Mouse (Mus musculus) CH12.LX (cell line): ENCODE measurements around the gene Sephs1. TPM values are rescaled to one million over a fixed set of nuclear protein-coding genes. Genes with fewer than 3 reads are reported as not detected.

Experiments used
- DNase-seq: peaks from one replicate; pipeline ENCODE4 v3.0.0-alpha.2; 2013; ENCODE audit errors: extremely low read depth
- H3K27ac ChIP-seq: 2 replicates; pipeline ENCODE4 v1.5.1; 2012; ENCODE audit warnings: low read depth, mild to moderate bottlenecking, control low read depth, moderate library complexity; ENCODE audit not compliant: insufficient read depth
- H3K27me3 ChIP-seq: replicated peaks from 2 replicates; pipeline ENCODE3; 2012; ENCODE audit warnings: inconsistent platforms
- H3K36me3 ChIP-seq, 2 experiments: replicated peaks in 1 of 2; 2 replicates each; pipeline versions ENCODE3 to v1.6.1; 2012; ENCODE audit warnings: inconsistent platforms in 1 of 2, low read length in 1 of 2, mild to moderate bottlenecking in 1 of 2, mixed read lengths in 1 of 2, moderate library complexity in 1 of 2; ENCODE audit not compliant: control insufficient read depth in 1 of 2, insufficient read depth in 1 of 2
- H3K4me1 ChIP-seq, 2 experiments: 2 replicates each; pipeline ENCODE4 v1.6.1; 2012; ENCODE audit warnings: inconsistent platforms in 1 of 2, moderate library complexity in 1 of 2; ENCODE audit not compliant: insufficient read depth in 2 of 2, control insufficient read depth in 1 of 2
- H3K4me2 ChIP-seq: 2 replicates; pipeline ENCODE4 v1.6.1; 2012; ENCODE audit warnings: low read depth, mild to moderate bottlenecking, control low read depth; ENCODE audit not compliant: poor library complexity, insufficient read depth, severe bottlenecking
- H3K4me3 ChIP-seq, 3 experiments: fragments of 150-350 bp in 1 of 3; sonication (generic) in 1 of 3; replicated peaks in 1 of 3; 2 replicates each; pipeline versions ENCODE3 to v1.5.1; 2011 to 2012; ENCODE audit warnings: low read depth in 2 of 3, low read length in 2 of 3, mild to moderate bottlenecking in 2 of 3, moderate library complexity in 2 of 3, control low read depth in 1 of 3, improper control_type of control experiment in 1 of 3, inconsistent platforms in 1 of 3, mixed read lengths in 1 of 3; ENCODE audit not compliant: poor library complexity in 1 of 3
- H3K79me2 ChIP-seq: replicated peaks from 2 replicates; pipeline ENCODE4 v1.6.1; 2012; ENCODE audit warnings: mild to moderate bottlenecking, moderate library complexity; ENCODE audit not compliant: control insufficient read depth, poor library complexity, insufficient read depth, severe bottlenecking; ENCODE audit errors: extremely low read depth
- H3K9ac ChIP-seq: 2 replicates; pipeline ENCODE4 v1.6.1; 2012; ENCODE audit warnings: low read depth, mild to moderate bottlenecking, control low read depth, moderate library complexity; ENCODE audit not compliant: insufficient read depth
- H3K9me3 ChIP-seq: replicated peaks from 2 replicates; pipeline ENCODE3; 2012; ENCODE audit warnings: low read length, inconsistent platforms, mixed read lengths
- BHLHE40 ChIP-seq: IDR thresholded peaks from 2 replicates; pipeline ENCODE4 v1.6.1; 2011; ENCODE audit warnings: mild to moderate bottlenecking, low read depth, low read length, improper control_type of control experiment
- CHD1 ChIP-seq: IDR thresholded peaks from 2 replicates; pipeline ENCODE4 v1.6.1; 2012; ENCODE audit warnings: low read depth, low read length, improper control_type of control experiment, inconsistent platforms
- CHD2 ChIP-seq: IDR thresholded peaks from 2 replicates; pipeline ENCODE4 v1.6.1; 2011; ENCODE audit warnings: low read length, improper control_type of control experiment
- CTCF ChIP-seq, 2 experiments: IDR thresholded peaks in 1 of 2; conservative IDR thresholded peaks in 1 of 2; 2 replicates each; pipeline ENCODE4 v1.5.1; 2011 to 2012; ENCODE audit warnings: low read depth in 2 of 2, low read length in 2 of 2, improper control_type of control experiment in 1 of 2, inconsistent platforms in 1 of 2, mild to moderate bottlenecking in 1 of 2, moderate library complexity in 1 of 2
- E2F4 ChIP-seq: IDR thresholded peaks from 2 replicates; pipeline ENCODE4 v1.6.1; 2011; ENCODE audit warnings: low read depth, low read length, improper control_type of control experiment; ENCODE audit not compliant: insufficient replicate concordance
- ELF1 ChIP-seq: IDR thresholded peaks from 2 replicates; pipeline ENCODE4 v1.6.1; 2014; ENCODE audit warnings: low read depth, mild to moderate bottlenecking, inconsistent platforms, low read length, improper control_type of control experiment
- EP300 ChIP-seq: IDR thresholded peaks from 2 replicates; pipeline ENCODE4 v1.6.1; 2011; ENCODE audit warnings: low read length, improper control_type of control experiment
- ETS1 ChIP-seq: conservative IDR thresholded peaks from 2 replicates; pipeline ENCODE4 v1.6.1; 2012; ENCODE audit warnings: low read depth, mild to moderate bottlenecking, inconsistent platforms, low read length, improper control_type of control experiment, moderate library complexity
- GABPA ChIP-seq: IDR thresholded peaks from 2 replicates; pipeline ENCODE4 v1.6.1; 2012; ENCODE audit warnings: low read depth, low read length, improper control_type of control experiment, inconsistent platforms; ENCODE audit not compliant: insufficient replicate concordance
- HCFC1 ChIP-seq: IDR thresholded peaks from 2 replicates; pipeline ENCODE4 v1.6.1; 2012; ENCODE audit warnings: low read depth, mild to moderate bottlenecking, inconsistent platforms, low read length, improper control_type of control experiment
- IRF4 ChIP-seq: IDR thresholded peaks from 2 replicates; pipeline ENCODE4 v1.6.1; 2014; ENCODE audit warnings: low read depth, mild to moderate bottlenecking, inconsistent platforms, low read length, improper control_type of control experiment
- JUN ChIP-seq: IDR thresholded peaks from 2 replicates; pipeline ENCODE4 v1.6.1; 2011; ENCODE audit warnings: low read depth, mild to moderate bottlenecking, low read length, improper control_type of control experiment, moderate library complexity; ENCODE audit not compliant: insufficient read depth
- JUND ChIP-seq: conservative IDR thresholded peaks from 2 replicates; pipeline ENCODE4 v1.6.1; 2011; ENCODE audit warnings: low read depth, low read length, improper control_type of control experiment
- KAT2A ChIP-seq: IDR thresholded peaks from 2 replicates; pipeline ENCODE4 v1.6.1; 2012; ENCODE audit warnings: low read length, improper control_type of control experiment, inconsistent platforms; ENCODE audit not compliant: insufficient replicate concordance
- MAFK ChIP-seq: IDR thresholded peaks from 2 replicates; pipeline ENCODE4 v1.6.1; 2011; ENCODE audit warnings: low read length, improper control_type of control experiment; ENCODE audit not compliant: insufficient replicate concordance
- MAX ChIP-seq: IDR thresholded peaks from 2 replicates; pipeline ENCODE4 v1.6.1; 2011; ENCODE audit warnings: low read length, improper control_type of control experiment
- MAZ ChIP-seq: IDR thresholded peaks from 2 replicates; pipeline ENCODE4 v1.6.1; 2012; ENCODE audit warnings: low read depth, mild to moderate bottlenecking, inconsistent platforms, low read length, improper control_type of control experiment, moderate library complexity
- MEF2A ChIP-seq: IDR thresholded peaks from 2 replicates; pipeline ENCODE4 v1.6.1; 2014; ENCODE audit warnings: low read depth, mild to moderate bottlenecking, inconsistent platforms, low read length, improper control_type of control experiment, borderline replicate concordance
- MXI1 ChIP-seq: IDR thresholded peaks from 2 replicates; pipeline ENCODE4 v1.6.1; 2011; ENCODE audit warnings: mild to moderate bottlenecking, low read depth, low read length, improper control_type of control experiment
- MYC ChIP-seq: IDR thresholded peaks from 2 replicates; pipeline ENCODE4 v1.6.1; 2011; ENCODE audit warnings: low read depth, mild to moderate bottlenecking, improper control_type of control experiment, low read length
- NELFE ChIP-seq: IDR thresholded peaks from 2 replicates; pipeline ENCODE4 v1.6.1; 2011; ENCODE audit warnings: low read depth, low read length, improper control_type of control experiment
- NRF1 ChIP-seq: IDR thresholded peaks from 2 replicates; pipeline ENCODE4 v1.6.1; 2014; ENCODE audit warnings: low read depth, mild to moderate bottlenecking, inconsistent platforms, low read length, improper control_type of control experiment, moderate library complexity
- PAX5 ChIP-seq: IDR thresholded peaks from 2 replicates; pipeline ENCODE4 v1.6.1; 2012; ENCODE audit warnings: low read length, inconsistent platforms, mixed read lengths
- POLR2A ChIP-seq: IDR thresholded peaks from 2 replicates; pipeline ENCODE4 v1.6.1; 2011; ENCODE audit warnings: low read depth, mild to moderate bottlenecking, improper control_type of control experiment, low read length
- POLR2AphosphoS2 ChIP-seq: IDR thresholded peaks from 2 replicates; pipeline ENCODE4 v1.6.1; 2011; ENCODE audit warnings: low read depth, low read length, improper control_type of control experiment
- RAD21 ChIP-seq: IDR thresholded peaks from 2 replicates; pipeline ENCODE4 v1.6.1; 2011; ENCODE audit warnings: low read depth, mild to moderate bottlenecking, low read length, improper control_type of control experiment, moderate library complexity
- RCOR1 ChIP-seq: conservative IDR thresholded peaks from 2 replicates; pipeline ENCODE4 v1.6.1; 2012; ENCODE audit warnings: low read depth, mild to moderate bottlenecking, inconsistent platforms, low read length, improper control_type of control experiment
- SIN3A ChIP-seq: IDR thresholded peaks from 2 replicates; pipeline ENCODE4 v1.6.1; 2012; ENCODE audit warnings: low read length, improper control_type of control experiment, inconsistent platforms
- SMC3 ChIP-seq: IDR thresholded peaks from 2 replicates; pipeline ENCODE4 v1.6.1; 2011; ENCODE audit warnings: low read depth, low read length, improper control_type of control experiment
- TBP ChIP-seq: conservative IDR thresholded peaks from 2 replicates; pipeline ENCODE4 v1.6.1; 2011; ENCODE audit warnings: low read depth, low read length, improper control_type of control experiment
- TCF12 ChIP-seq: IDR thresholded peaks from 2 replicates; pipeline ENCODE4 v1.6.1; 2014; ENCODE audit warnings: low read depth, mild to moderate bottlenecking, inconsistent platforms, low read length, improper control_type of control experiment
- UBTF ChIP-seq: IDR thresholded peaks from 2 replicates; pipeline ENCODE4 v1.6.1; 2012; ENCODE audit warnings: low read depth, mild to moderate bottlenecking, inconsistent platforms, low read length, improper control_type of control experiment, moderate library complexity
- USF1 ChIP-seq: IDR thresholded peaks from 2 replicates; pipeline ENCODE4 v1.6.1; 2014; ENCODE audit warnings: low read depth, mild to moderate bottlenecking, inconsistent platforms, low read length, improper control_type of control experiment
- USF2 ChIP-seq: conservative IDR thresholded peaks from 2 replicates; pipeline ENCODE4 v1.6.1; 2011; ENCODE audit warnings: low read depth, low read length, improper control_type of control experiment
- ZC3H11A ChIP-seq: IDR thresholded peaks from 2 replicates; pipeline ENCODE4 v1.6.1; 2012; ENCODE audit warnings: low read depth, mild to moderate bottlenecking, inconsistent platforms, low read length, improper control_type of control experiment
- ZKSCAN1 ChIP-seq: IDR thresholded peaks from 2 replicates; pipeline ENCODE4 v1.6.1; 2012; ENCODE audit warnings: low read depth, inconsistent platforms, low read length, improper control_type of control experiment, borderline replicate concordance
- ZMIZ1 ChIP-seq: IDR thresholded peaks from 2 replicates; pipeline ENCODE4 v1.6.1; 2012; ENCODE audit warnings: low read depth, mild to moderate bottlenecking, inconsistent platforms, low read length, improper control_type of control experiment
- ZNF384 ChIP-seq: IDR thresholded peaks from 2 replicates; pipeline ENCODE4 v1.6.1; 2012; ENCODE audit warnings: low read depth, low read length, improper control_type of control experiment, inconsistent platforms
- dilution Hi-C: fragments of 300-500 bp; cut with MboI; formaldehyde crosslinking; loops from 2 replicates; pipeline ENCODE4 v1.14.3; 2020; ENCODE audit warnings: low sequenced_read_pairs; ENCODE audit not compliant: extremely low pct_unique_long_range_greater_than_20kb, extremely low pct_ligation_motif_present
- in situ Hi-C: fragments of 300-500 bp; cut with MboI; formaldehyde crosslinking; loops from 3 replicates; pipeline ENCODE4 v1.14.3; 2019; ENCODE audit warnings: low sequenced_read_pairs, low pct_ligation_motif_present, low pct_unique_long_range_greater_than_20kb, mixed read lengths
- polyA plus RNA-seq: library from polyadenylated mRNA; unstranded; fragments of >175 nt; gene quantifications from 2 replicates; pipeline ENCODE4 v1.2.1, GENCODE M21; 2012; ENCODE audit warnings: low read depth; ENCODE audit not compliant: insufficient read length
- total RNA-seq, 2 experiments: library from RNA; depleted of rRNA; stranded (reverse); fragments of 300-350 nt in 1 of 2; fragments of >200 nt in 1 of 2; gene quantifications; 2 replicates each; pipeline ENCODE4 v1.2.3; 2012 to 2014

Gene Sephs1
- total and polyA plus RNA-seq, 3 experiments, result 39.5 to 85.8 (median 62.0) TPM

GRCm38 (mm10) chr2:4917326-4918021 lies 36.1 kb downstream of the Sephs1 start:
- in situ Hi-C loops, result loop anchor here (5.0 to 25.0 kb wide), 3 partner anchors 80 to 920 kb away; partner anchors contain the start of genes Cdc123 and Nudt5
- Histone ChIP-seq H3K9ac (peak overlapping the region; percentile 41), H3K79me2 (no peaks in the 10 kb centered on the region), H3K9me3 (peaks cover 6% of the 10 kb centered on the region), H3K4me3 (peak overlapping the region; percentile 6 to 40 (median 29)), H3K36me3 (no peaks in the 10 kb centered on the region), H3K27ac (peak overlapping the region; percentile 21; the same call in 1 of the 2 replicates), H3K27me3 (no peaks in the 10 kb centered on the region), H3K4me1 (peaks cover 3 to 24% of the 10 kb centered on the region in 2 experiments), H3K4me2 (peak overlapping the region; percentile 83)
- TF ChIP-seq MAX, result no peak; the same call in 1 of the 2 replicates
- TF ChIP-seq TBP, result peak; percentile 48
- peak; percentile 44; the same call in 1 of the 2 replicates for TF ChIP-seq TCF12
- TF ChIP-seq PAX5, result no peak
- TF ChIP-seq ETS1, result peak; percentile 44
- peak; percentile 64; the same call in 1 of the 2 replicates for TF ChIP-seq MEF2A
- TF ChIP-seq ZMIZ1, result 0 out of 2 replicates have a peak, but pooled peaks have one; percentile 9
- TF ChIP-seq NELFE, result peak; percentile 40; the same call in 1 of the 2 replicates
- TF ChIP-seq EP300, result 0 out of 2 replicates have a peak, but pooled peaks have one; percentile 34
- peak; percentile 72; the same call in 1 of the 2 replicates for TF ChIP-seq IRF4
- TF ChIP-seq GABPA, result no peak
- peak; percentile 45; the same call in 1 of the 2 replicates for TF ChIP-seq POLR2A
- peak; percentile 68 to 92 for TF ChIP-seq CTCF (conservative IDR thresholded peaks at IDR 0.05 in 1 of 2, IDR thresholded peaks at IDR 0.05 in 1 of 2; ENCODE audit: low read depth in 2 of 2, low read length in 2 of 2)
- no peak for TF ChIP-seq JUND
- peak; percentile 85 for TF ChIP-seq SMC3
- TF ChIP-seq E2F4, result no peak
- no peak for TF ChIP-seq USF1
- no peak for TF ChIP-seq USF2
- peak; percentile 73 for TF ChIP-seq ELF1
- peak; percentile 93 for TF ChIP-seq MAZ
- no peak for TF ChIP-seq NRF1
- TF ChIP-seq SIN3A, result peak; percentile 83; the same call in 1 of the 2 replicates
- TF ChIP-seq RAD21, result peak; percentile 91
- TF ChIP-seq UBTF, result no peak
- TF ChIP-seq ZNF384, result peak; percentile 60
- no peak for TF ChIP-seq JUN
- no peak for TF ChIP-seq ZKSCAN1
- peak; percentile 58 for TF ChIP-seq BHLHE40
- peak; percentile 90 for TF ChIP-seq CHD2
- TF ChIP-seq MXI1, result no peak
- no peak for TF ChIP-seq KAT2A
- TF ChIP-seq RCOR1, result 0 out of 2 replicates have a peak, but pooled peaks have one; percentile 49
- TF ChIP-seq POLR2AphosphoS2, result no peak
- TF ChIP-seq CHD1, result no peak
- 0 out of 2 replicates have a peak, but pooled peaks have one; percentile 29 for TF ChIP-seq MYC
- TF ChIP-seq ZC3H11A, result peak; percentile 41
- TF ChIP-seq HCFC1, result peak; percentile 50
- TF ChIP-seq MAFK, result no peak; the same call in 1 of the 2 replicates
- dilution Hi-C loops, result no loop called here
- DNase-seq, result peak; percentile 76
